Mouse (Mus musculus): ENCODE measurements at regions not wholly inside any gene's neighbourhood (a gene's known extent, or its start where the extent isn't known, plus 50 kb on each side); places are given as distances from the start of the nearest gene placed in this dataset.

DNA sequence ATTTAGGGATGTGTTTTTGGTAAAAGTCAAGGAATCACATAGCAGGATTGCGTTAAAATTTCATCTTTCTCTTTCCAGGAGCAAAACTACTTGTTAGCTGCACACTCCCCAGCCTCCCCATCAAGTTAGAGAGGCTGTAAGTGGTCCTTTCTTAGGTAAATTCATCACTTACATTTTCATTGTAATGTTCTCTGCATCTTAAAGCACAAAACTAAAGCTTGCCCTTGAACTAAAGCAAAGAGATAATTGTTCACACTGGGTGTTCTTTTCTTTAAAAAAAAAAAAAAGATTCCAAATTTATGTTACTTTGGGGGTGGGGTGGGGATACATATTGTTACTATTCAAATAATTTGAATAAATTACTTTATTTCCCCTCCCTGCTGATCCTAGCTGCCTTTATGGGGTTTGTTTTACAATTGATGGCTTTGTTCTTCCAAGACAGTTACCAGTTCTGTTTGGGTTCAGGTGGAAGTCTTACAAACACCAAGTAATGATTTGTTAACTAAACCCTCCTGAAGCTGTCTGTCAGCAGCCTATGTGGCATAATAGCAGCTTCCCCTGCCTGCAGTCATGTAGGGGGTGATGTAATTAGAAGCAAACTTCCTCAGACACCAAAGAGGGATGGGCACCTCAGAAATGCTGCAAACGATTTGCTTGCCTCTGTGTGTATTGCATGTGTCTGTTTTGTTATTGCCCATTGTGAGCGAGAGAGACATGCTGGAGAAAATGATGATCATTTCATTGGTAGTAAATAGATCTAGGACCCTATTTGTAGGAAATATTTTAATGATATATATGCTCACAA lies 141.0 kb upstream of the Gm765 start:
- DNase-seq (ENCODE audit: low read depth in 1 of 2, low spot score in 2 of 2): no peak

DNA sequence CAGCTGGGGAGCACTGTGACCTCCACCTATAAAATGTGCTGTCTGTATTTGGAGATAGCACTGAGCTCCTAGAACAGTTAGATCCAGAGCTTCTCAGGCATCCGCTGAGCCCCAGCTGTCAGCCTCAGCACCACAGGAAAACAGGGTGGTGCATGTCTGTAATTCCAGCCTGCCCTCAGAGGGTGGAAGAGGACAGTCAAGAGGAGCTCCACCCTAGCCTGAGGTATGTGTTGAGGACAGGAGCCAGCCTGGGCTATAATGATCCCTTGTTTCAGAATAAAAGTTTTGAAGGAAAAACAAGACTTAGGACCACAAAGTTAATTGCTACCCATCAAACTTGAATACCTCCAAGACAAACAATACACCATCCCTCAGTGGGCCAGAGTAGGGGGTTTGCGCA lies 139.8 kb upstream of the Gm765 start:
- DNase-seq (ENCODE audit: low read depth in 1 of 2, low spot score in 2 of 2): no peak

DNA sequence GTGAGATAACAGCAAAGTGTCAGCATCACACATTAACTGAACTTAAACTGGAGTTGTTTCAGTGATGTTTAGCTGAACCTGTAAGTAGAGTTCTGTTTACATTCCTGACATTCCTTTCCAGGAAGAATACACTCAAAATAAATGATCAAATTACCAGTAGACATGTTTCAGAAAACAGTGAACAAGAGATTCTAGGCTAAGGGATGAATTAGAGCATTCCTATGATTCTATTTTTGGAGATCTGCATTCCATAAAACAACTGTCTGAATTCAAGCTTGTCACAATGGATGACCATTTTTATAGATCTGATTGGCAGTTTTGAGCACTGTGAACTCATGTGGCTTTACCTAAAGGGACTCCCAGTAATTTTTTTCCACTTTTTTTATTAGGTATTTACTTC lies 125.0 kb upstream of the Gm765 start:
- DNase-seq (ENCODE audit: low read depth in 1 of 2, low spot score in 2 of 2): no peak

DNA sequence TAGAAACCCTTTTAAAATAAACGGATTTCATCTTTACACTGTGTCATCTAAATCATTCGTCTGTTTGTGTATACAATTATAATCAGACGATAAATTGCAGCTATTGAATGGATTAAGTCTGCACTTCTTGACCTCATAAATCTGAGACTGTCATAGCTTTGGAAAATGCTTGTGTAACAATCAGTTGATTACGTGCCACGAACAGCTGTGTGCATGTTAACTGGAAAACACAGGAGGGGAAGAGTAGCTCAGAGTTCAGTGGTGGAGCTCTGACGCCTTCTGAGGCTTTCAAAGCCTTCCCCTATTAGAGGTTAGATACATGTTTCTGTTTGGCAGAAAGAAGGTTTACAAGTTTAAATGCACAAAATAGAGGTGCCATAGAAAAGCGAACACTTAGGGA lies 109.7 kb upstream of the Gm765 start:
- DNase-seq (ENCODE audit: low read depth in 1 of 2, low spot score in 2 of 2): no peak

DNA sequence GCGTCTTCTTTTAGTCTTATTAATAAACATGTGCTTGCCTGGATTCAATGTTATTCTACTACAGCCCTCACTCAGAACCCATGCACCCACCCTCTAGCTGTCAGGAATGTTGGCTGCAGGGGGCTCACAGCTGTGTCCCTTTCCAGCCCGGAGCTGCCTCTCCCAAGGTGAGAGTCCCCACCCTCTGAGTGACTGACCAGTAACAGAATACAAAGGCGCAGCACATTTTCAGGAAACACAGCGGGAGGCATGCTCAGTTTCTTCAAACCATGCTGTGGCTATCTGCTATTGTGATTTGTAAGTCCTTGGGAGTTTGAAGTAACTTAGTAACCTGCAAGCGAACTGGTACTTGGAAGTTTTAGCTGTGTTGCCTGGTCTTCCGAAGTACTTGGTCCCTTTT lies 93.1 kb upstream of the Gm765 start:
- DNase-seq (ENCODE audit: low read depth in 1 of 2, low spot score in 2 of 2): no peak

DNA sequence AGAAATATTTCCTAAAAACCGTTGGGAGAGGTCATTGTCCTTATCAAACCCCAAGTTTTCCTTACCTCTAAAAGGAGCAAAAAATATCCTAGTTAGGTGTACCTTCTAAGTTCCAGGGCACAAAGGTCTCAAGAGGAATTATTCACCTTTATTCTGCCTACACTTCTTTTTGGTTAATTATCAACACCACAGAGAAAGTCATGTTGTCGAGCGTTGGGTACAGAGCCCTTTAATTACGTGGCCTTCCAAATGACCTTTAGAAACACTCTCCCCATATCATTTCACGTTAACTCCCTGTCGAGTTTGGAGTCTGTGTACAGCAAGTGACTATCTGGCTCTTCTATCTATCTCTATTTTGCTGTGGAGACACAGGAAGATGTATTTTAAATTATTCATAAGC lies 90.7 kb upstream of the Gm765 start:
- DNase-seq (ENCODE audit: low read depth in 1 of 2, low spot score in 2 of 2): no peak

DNA sequence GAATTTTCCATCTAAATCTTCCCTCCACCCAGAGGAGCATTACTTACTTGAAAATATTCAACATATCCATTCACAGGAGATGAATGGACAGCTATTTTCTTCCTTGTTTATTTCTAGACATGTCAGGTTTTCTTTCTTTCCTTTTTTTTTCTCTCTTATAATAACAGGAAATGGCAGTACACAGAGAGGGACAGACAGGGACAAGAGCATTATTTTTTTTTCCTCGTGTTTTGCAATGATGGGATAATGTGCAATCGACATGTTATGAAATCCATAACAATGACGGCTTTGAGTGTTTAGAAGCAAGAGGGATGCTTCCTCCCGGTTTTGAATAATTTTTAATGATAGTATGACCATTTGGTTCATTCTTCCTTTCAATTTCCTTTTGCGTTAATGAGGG lies 86.6 kb upstream of the Gm765 start:
- no peak for DNase-seq (ENCODE audit: low read depth in 1 of 2, low spot score in 2 of 2)

DNA sequence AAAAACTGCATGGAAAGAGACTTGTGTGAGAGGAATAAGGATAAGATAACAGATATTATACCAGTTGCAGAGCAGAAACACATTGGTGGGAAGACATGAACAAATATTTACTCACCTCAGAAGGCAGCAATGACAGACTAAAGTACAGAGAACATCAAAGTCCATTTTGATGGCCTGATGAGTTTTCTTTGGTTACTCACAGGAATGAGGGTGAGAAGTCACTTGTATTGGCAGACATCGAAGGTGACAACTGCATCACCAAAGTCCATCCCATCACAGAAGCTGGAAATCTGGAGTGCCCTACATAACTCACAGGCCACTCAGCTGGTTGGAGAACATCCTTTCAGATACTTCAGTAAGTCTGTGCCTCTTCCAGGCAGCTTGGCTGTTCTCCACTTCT lies 60.1 kb upstream of the Gm765 start:
- DNase-seq (ENCODE audit: low read depth in 1 of 2, low spot score in 2 of 2): no peak

DNA sequence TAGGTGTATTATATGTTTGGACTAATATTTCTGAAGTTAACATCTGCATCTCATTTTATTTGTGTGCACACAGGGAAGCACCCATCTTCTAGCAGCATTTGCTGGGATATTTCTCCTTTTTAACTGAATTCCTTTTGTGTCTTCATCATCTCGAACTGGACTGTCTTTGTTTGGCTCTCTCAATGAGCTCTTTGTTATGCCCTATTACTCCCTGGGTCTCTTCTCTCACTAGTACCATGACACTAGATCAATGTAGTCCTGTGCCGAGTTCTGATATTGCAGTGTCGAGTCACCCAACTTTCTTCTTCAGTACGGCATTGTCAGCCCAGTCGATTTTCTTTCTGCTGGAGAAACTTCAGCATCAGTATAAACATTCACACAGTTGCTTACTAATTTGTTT lies 52.0 kb upstream of the Gm765 start:
- no peak for DNase-seq (ENCODE audit: low read depth in 1 of 2, low spot score in 2 of 2)

Data from monocyte, adult 2 months (primary cell).